Mouse (Mus musculus) right cerebral cortex, adult 2 months (tissue): ENCODE data around the gene Edf1.
A peak's percentile ranks its signal among the peaks of the same experiment; 100 is the strongest.

Experiments
- DNase-seq, 2 experiments: peaks; one replicate each; pipeline ENCODE4 v3.0.0; 2021 to 2022; ENCODE audit warnings: low spot score in 2 of 2

Edf1 gene

DNA sequence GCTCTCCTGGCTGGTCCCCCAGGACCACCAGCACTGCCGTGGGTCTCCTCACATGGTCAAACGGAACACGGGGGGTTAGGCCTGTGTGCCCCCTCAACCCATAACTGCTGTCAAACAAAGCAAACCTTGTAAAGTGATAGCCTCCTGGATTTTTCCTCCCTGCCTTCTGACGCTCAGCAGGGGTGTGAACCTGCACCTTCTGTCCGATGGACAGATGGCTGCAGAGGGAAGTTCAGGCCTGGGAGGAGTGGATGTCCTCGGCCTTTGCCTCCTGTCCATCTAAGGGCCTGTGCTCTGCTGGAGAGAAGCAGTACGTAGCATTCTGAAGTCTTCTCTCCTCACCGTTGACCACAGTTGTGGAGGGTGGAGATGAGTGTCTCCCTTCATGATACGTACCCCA lies 4.3 kb downstream of the Edf1 start:
- DNase-seq: no peak

DNA sequence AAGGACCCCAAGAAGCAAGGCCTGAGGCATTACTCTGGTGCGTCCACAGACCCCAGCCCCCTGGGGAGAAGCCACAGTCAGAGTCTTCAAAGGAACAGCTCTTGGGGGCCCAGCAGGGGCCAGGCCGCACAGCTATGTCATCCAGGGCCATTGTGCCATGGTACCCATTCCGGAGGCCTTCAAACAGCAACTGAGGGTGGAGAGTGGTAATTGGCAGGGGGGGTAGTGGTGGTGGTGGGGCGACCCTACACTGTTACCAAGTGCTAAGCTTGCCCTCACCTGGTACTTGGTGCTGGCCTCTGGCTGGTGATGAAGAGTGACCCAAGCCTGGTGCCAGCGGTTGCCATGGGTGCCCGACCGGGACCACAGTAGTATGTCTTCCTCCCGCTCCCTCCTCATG lies 8.1 kb downstream of the Edf1 start:
- peak in 1 of 2 experiments; percentile 2 for DNase-seq

DNA sequence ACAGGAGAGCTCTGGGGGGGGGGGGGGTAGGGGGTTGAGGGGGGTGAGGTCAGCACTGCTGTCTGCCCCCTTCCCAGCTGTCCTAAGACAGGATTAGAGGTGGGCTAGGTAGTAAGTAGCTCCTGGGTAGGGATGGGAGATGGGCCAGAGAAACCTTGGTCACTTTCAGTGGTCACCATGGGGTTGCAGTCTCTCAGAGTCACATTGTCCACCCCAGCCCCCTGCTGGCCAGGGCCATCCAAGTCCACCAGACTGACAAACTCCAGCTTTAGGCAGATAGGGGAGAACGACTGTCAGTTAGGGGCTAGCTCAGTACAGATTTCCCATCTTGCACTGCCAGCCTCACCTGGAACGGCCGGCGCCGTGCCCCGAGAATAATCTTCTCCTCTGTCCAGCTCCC lies 8.9 kb downstream of the Edf1 start:
- no peak for DNase-seq

DNA sequence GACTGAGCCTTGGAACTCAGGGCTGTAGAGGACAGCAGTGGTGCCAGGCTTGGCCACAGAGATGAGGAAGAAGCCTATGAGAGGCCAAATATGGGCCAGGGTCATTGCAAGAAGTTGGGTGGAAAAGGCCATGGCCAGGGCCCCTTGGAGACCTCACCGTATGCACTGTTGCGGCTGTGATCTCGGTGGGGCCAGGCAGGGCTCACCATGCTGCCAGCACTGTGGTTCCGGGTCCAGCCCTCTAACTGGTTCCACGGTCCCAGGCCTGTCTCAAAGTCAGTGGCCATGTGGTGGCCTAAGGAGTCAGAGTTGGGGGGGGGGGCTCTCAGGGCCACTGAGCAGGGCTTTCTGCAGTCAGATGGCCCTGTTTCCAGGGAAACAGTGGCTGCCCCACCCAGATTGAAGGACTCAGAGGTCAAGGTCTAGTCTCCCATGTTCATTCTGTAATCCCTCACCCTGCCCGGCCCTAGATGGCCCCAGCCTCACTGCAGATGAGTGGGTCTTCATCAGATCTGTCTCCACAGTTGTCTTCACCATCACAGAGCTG lies 10.9 kb downstream of the Edf1 start:
- no peak for DNase-seq

DNA sequence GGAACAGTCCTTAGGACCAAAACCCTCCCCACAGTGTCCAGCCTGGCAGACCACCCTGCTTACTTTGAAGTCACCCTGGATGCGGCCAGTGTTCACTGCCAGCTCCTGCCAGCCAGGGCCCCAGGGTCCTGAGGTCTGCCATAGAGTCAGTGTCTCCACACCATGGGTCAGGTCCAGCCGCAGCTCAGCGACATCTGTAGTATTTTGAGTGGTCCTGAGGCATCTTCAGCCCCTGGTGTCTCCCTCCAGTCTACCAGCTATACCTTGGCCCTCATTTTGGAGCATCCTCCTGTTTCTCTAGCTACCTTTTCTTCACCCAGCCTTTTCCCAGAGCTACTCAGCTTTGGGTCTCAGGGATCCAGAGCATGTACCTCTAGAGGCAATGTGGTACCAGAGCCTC lies 11.7 kb downstream of the Edf1 start:
- no peak for DNase-seq

DNA sequence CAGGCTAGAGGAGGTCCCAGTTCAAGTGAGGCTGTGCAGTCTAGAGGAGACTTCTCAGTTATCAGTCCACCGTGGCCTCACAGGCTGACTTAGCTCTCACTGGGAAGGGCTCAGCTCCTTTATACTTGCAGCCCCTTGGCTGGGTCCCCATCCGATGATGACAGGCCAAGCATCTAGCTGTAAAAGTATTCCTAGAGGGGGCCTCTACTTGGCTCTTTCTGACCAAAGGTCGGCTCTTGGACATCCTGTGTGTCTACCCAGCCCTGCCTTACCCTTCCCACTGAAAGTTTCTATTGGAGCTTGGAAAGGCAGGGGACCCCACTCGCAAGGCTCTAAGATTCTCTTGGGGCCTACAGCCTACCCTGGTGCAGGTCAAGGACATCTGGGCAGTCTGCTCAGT lies 13.6 kb downstream of the Edf1 start:
- DNase-seq: no peak

DNA sequence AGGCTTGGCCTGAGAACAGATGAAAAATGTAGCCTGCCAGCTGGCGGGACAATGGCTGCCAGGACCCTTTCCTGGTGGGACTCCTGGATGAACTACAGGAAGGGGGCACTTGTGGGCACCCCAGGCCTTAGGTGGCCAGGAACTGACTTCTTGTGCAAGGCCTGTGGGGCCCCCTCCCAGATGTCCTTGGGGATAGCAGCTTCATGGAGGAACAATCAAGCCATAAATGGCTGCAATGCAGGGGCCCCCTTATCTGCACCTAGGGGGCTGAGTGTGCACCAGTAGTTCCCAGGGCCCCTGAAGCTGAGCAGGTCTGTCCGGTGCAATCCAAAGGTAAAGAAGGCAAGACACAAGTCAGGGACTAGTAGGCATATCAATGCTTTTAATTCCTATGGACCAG lies 15.4 kb downstream of the Edf1 start:
- no peak for DNase-seq

DNA sequence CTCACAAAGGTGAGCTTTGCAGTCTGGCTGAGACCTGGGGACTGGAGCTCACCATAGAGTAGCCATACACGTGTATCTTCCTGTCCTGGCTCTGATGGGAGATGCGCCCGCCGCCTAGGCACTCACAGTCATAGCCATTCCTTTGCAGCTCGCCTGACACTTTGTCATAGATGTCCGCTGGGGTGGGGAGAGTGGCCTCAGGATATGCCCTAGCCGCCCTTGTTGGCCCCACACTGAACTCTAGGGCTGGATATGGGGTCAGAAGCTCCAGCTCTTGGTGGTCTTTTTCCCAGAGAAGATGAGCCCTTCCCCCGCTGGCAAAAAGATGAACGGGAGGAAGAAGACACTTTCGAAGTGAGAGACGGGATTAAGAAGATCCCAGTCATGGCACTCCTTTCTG lies 16.5 kb downstream of the Edf1 start:
- no peak for DNase-seq

DNA sequence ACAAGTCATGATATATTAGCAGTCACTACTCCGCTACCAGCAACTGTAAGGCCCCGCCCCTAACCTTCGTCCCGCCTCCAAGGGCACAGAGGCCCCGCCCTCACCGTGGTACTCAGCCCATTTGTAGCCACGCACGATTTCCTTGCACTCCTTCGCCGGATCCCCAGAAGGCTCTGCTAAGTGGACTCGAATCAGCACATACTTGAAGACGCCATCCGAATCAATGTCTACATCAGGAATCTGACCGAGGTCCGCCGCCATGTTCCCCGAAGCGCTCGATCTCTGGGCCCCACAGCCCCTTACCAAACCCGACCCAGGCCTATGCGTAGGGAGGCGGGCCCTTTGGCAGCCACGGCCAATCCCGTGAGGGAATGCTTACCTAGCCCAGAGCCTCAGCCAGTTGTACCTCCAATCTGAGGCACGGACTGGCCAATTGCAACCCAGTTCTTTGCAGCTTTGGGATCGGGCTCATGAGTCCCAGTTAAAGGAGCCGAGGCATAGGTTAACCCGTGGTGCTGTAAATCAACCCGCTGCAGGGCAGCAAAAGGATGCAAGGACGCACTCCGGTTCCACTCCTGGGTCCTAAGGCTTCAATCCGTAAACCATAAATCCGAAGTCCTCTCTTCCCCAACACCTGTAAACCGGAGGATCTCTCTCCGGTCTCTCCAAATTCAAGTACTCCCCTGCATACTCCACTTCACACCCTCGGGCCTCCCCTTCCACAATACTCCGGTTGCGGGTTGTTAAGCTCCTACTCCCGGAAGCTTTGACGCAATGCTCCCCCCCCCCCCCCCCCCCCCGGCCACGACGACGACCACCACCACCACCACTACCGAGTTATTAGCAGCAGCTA lies 17.2 kb downstream of the Edf1 start, which contains the start of the genes Mamdc4 and Phpt1:
Gene Mamdc4, minus strand, starts transcription at position 267 of the 853 bp plus-strand sequence.
Gene Phpt1, minus strand, starts transcription at position 646 of the 853 bp plus-strand sequence.
- peak; percentile 93 to 98 for DNase-seq

DNA sequence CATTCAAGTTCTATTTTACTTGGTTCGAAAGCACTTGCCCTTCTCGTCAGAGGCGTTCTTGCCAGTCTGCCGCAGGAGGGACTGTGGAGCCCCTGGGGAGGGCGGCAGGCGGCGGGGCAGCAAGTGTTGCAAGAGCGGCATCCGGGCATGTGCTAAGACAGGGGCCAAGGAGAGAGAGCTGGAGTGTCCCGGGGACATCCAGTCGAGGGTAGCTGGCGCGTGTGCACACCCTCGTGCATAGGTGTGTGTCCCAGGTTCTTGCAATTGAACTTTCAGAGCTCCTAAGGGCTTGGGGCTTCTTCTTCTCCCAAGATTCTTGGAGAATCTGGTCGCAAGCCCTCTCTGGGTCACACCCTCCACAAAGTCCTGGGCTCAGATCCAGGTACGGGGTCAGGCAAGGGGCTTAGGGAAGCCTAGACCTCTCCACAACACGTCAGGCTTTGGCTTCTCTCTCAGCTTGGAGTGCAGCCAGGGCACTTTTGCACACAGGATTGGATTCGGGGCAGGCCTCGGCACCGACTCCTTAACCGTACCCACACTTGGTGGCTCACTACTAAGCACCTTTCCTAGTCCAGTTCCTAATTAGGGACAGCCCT lies 17.9 kb downstream of the Edf1 start:
- peak; percentile 52 for DNase-seq

DNA sequence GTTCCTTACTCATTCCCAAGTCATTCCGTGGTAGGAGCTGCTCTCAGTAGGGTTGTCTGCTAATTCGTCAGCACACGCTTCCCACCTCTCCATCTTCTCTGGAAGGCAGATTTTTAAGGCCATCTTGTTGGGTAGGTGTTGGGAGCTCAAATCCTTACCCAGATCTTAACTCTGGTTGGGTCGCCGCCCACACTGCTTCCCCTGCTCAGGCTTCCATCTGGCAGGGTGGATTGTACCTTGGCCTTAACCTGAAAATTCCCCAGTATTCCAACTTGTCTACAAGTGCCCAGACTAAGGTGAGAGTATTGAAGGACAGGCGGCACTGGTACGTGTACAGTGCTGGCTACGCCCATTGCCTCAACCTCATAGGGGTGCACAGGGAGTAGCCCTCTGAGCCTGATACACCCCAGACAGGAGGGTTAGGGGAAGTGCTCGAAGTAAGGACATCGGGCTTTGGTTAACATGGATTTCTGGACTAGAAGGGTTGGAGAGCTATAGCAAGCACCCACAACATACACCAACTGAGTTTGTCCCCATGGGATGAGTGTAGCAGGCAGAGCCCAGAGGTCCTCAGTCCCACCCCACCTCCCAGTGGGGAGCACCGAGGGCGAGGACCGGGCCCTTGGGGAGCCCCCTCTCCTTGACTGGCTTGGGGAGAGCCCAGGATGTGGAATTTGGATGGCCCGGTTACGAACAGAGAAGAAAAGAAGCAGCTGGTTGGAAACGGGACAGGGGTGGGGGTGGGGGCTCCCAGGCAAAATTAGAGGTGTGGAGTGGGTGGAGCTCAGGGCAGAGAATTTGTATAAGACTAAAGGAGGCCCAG lies 18.6 kb downstream of the Edf1 start:
- peak; percentile 58 to 62 for DNase-seq

DNA sequence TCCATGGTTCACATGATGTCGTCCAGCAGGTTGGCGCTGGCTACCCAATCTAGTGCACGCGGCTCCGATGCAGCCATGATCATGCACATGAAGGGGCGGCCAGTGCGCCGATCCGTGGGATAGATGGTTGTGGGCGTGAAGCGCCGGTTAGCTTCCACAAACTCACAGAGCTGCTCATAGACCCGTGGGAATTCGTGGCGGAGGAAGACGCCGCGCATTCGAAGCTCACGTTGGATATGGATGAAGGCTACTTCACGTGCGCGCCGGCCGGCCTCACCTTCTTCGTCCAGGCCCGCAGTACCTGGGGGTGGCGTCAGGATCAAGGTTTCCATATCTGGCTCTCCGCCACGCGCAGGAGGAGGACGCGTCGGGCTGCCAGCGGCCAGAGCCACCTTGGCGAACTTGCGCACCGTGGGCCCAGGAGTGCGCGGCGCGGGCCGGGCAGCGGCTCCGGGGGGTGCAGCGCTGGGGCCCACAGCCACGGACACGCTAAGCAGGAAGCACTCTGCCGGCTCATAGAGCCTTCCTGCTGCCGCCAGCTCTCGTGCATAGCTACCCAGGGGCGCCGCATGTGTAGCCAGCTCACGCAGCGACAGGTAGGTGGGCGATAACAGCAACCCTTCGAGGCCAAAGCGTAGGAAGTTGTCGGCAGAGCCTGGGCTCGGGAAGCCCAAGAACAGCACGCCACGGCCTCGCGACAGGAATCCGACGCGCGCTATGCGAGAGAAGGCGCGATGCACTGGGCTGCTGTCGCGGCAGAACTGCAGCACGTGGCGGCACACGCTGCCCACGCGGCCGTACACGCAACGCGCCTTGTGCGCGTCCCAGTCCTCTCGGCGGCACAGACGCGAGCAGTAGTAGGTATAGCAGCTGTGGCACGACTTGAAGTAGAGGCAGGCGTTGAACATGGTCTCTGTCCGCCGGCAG lies 19.6 kb downstream of the Edf1 start:
- peak in 1 of 2 experiments; percentile 43 for DNase-seq

DNA sequence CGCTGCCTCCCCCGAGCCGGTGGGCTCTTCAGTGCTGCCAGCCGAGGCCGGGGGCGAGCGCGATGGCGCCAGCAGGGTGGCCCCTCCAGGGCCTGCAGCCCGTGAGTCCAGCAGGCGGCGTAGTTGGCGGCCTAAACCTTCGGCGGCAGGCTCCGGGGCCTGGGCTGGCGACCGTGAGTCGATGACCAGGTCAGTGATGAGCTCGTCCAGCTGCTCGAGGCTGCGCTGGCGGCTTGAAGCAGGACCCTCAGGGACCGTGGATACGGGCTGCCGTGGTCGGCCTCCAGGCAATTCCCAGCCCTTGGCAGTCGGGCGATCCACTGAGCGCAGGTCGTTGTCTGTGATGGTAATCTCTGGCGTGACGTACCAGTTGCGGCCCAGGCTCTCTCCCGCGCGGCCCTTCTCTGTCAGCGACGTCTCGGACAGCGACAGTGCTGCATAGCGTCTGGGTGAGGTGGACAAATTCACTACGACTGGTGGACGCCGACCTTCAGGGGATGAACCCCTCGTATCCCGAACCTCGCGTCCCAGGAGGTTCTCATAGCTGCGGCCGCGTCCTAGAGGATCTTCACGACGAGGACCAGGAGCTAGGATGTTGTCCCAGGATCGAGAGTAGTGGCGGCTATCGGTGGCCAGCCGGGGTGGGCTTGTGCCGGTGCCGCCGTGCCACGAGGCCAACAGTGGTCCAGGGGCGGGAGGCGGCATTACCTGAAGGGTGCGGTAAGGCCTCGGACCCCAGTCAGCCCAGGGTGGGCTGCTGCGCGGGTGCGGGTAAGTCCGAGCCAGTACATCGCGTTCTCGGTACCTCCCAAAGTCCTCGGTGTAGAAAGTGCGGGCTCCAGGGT lies 20.5 kb downstream of the Edf1 start:
- DNase-seq: no peak

DNA sequence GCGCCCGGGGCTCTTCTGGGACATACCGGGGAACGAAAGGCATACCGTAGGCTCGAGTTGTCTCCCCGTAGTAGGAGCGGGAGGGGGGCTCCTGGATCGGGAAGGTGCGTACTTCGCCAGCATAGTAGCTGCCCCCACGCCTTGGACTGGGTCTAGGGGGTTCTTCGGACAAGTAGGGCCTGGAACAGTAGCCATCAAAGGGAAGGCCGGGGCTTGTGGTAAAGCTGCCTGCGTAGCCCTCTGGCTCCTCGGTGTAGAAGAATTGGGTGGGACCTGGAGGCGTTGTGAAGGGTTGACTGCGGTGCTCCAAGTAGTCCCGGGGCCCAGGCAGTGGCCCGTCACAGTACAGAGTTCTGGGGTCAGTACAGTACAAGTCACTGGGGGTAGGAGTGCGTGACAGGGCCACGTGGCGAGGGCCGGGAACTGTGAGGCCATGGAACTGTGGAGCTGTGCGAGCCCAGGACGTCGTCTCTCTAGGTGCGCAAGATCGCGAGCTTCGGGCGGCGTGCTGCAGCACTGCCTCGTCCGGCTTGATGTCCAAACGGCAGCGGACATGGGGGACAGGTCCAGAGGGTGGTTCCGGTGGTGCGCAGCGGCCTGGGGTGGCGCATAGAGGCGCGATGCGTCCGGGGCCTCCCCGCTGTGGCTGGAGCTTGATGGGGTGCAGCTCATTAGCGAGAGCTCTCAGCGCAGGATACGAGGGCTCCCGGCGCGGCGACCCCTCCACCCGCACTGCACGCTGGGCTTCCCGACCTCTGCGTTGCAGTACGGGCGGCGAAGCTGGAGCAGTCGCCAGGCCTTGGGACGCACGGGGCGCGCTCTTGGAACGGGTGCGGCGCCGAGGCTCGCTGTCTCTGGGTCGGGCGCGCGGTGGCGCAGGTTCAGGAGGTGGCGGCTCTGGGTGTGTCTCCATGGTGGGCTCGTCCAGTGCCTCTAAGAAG lies 21.4 kb downstream of the Edf1 start:
- DNase-seq: no peak

DNA sequence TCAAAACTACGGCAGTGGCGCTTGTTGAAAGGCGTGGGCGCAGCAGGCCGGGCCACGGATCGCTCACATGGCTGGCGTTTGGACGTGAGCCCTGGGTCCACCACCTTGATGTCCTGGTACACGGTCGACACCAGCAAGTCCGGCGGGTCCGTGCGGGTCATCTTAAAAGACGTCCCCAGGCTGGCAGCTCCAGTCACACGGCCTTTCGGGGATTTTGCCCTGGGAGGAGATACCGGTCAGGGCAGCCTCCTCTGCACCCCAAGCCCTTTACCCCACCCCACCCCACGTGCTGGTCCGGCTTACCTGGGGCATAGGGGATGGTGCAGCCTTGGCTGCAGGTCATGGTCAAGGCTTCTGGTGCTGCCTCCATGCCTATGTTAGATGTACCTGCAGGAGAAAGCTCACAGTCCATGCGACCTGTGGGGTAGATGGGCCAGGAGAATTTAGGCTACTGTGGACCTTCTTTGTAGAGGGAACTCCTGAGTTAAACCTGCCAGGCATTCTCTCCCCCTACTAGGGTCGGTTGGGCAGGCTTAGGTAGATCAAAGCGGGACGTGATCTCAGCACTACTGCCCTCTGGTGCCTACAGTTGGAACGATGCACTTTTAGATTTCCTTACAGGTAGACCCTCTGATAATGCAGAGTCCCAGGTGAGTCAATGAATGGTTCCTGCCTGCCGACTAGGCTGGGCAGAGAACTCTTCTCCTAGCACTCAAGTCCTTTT lies 22.3 kb downstream of the Edf1 start:
- DNase-seq: peak; percentile 73 to 79

DNA sequence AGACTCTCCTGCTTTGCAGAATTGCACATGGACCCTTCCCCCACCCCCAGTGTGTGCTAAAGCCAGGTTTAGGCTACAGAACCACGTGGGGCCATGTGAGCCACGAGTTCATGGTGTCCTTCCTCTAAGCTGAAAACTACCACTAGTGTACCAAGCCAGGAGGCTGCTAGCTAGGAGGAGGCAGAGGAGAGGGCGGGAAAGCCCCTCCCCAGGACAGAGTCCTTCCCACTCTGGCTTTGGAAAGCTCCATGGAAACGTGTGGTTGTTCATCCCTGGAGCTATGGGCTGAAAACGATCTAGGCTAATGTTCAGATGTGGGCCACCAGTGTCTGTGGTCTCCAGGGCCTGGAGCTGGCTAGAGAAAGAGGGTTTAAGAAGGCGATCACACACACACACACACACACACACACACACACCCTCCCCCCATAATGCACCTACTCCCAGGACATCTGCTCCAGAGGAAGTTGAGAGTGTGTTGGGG lies 23.0 kb downstream of the Edf1 start:
- peak; percentile 59 to 60 for DNase-seq

DNA sequence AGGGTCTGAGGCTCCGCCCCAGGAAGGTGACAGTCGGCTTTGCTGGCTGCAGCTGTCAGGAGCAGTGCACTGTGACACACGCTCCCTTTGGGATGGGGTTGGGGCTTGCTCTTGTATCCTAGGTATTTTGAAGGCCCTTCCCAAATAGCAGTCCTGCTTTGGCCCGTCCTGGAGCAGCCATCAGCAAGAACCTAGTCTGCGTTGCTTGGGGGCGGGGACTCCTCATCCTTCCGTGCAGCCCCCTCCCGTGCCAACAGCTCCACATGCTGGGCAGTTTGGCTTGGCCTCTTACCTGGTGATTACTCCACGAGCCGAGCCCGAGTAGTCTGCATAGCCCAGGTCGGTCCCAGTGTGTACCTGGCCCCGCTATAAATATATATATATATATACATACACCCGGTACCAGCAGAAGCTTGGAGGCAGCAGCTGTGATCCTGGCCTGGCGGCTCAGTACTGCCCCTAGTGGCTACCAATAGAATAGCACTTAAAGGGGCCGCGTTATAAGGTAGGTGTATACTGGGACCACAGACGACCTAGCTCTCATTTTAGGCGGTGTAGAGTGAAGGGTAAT lies 23.7 kb downstream of the Edf1 start, which contains the start of gene Ajm1:
Gene Ajm1, minus strand, starts transcription at position 464 of the 571 bp plus-strand sequence.
- peak; percentile 79 to 83 for DNase-seq

DNA sequence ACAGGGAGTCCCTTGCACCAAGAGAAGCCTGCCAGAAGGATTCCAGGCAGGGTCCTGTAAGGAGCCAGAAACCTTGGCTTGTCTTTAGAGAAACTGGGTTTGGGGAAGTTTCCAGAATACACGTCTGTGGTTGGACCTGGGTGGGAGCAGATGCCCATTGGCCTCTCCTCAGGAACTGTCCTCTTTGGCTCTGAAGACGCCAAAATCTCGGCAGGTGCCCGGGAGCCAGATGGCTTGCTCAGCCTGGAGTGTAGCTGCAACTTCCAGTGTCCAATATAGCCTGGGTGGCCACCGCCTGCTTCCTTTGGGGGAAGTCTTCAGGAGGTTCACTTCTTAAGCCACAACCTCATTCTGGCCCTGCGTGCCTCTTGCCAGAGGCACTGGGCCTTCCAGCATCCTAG lies 24.3 kb downstream of the Edf1 start:
- peak; percentile 56 to 61 for DNase-seq
